Mouse (Mus musculus) ES-Bruce4 (cell line): ENCODE results near the gene Parm1.

Experiments used
- CTCF ChIP-seq: IDR thresholded peaks from one replicate; pipeline ENCODE4 v1.8.1; 2011; ENCODE audit warnings: low read depth, low read length
- POLR2A ChIP-seq: IDR thresholded peaks from one replicate; pipeline ENCODE4 v1.8.1; 2011; ENCODE audit warnings: low read length; ENCODE audit not compliant: insufficient read depth

DNA sequence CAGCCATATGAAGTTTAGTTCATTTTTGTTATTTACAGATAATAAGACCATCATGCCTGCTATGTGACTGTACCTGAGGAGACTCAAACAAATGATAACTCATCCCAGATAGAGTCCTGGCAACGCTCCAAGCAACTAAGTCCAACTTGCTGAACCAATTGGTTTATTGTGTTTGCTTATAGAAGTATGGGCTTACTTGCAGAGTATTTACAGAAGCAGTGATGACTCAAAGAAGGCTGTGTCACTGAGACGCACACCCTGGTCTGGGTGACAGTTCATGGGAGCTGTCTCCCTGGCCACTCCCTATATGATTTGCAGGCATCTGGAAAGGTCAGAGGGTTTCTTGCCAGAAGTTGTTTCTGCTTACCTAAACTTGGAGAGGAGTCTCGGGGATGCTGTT is 49.2 kb downstream of the Parm1 start:
- TF ChIP-seq POLR2A (no peak), CTCF (no peak)
